Comparison of ENCODE assay signal across 27 mouse cellular contexts in genomic region chr7:110913754-110914153, GRCm38 (mm10). TPM values are rescaled to one million over a fixed set of nuclear protein-coding genes. Genes with fewer than 3 reads are reported as not detected.
DNase-seq lines count a peak whose midpoint lies in the region; ATAC-seq and TF ChIP-seq lines count a peak whose summit lies in the region.
"Had no signal": no experiment of that assay in that cellular context is flagged by ENCODE, and none has a peak within 500 bp of the region (broad histone marks: within the 10 kb centered on the region; RNA-seq: fewer than 3 reads in every experiment).

No protein-coding gene starts in this region.

- H3K9ac ChIP-seq in liver, embryonic 12.5 days, result peak overlapping the region; percentile 50; the same call in 1 of the 2 replicates
- peak overlapping the region; percentile 45; the same call in 1 of the 2 replicates for H3K9ac ChIP-seq in liver, embryonic 14.5 days (replicated peaks)
- no peak overlapping the region; the same call in 1 of the 2 replicates for H3K9ac ChIP-seq in liver, postnatal 0 days (replicated peaks)
- H3K9ac ChIP-seq: embryonic facial prominence, embryonic 12.5 days; embryonic facial prominence, embryonic 15.5 days; forebrain, postnatal 0 days; heart, embryonic 13.5 days; hindbrain, embryonic 15.5 days had no signal

- TF ChIP-seq EP300 in liver, embryonic 14.5 days (IDR thresholded peaks at IDR 0.05; ENCODE audit: low read depth), result no peak
- no peak for TF ChIP-seq EP300 in liver, postnatal 0 days (IDR thresholded peaks at IDR 0.05; ENCODE audit: low read depth)

- H3K9me3 ChIP-seq in heart, embryonic 10.5 days, result no peaks in the 10 kb centered on the region
- H3K9me3 ChIP-seq in liver, embryonic 12.5 days (replicated peaks), result no peaks in the 10 kb centered on the region
- H3K9me3 ChIP-seq in liver, embryonic 14.5 days (ENCODE audit: control insufficient read depth, low read length), result no peaks in the 10 kb centered on the region
- no peaks in the 10 kb centered on the region for H3K9me3 ChIP-seq in liver, postnatal 0 days (ENCODE audit: low read length)
- H3K9me3 ChIP-seq: embryonic facial prominence, embryonic 12.5 days; embryonic facial prominence, embryonic 15.5 days; G1E; heart, embryonic 13.5 days; hindbrain, embryonic 10.5 days; hindbrain, embryonic 15.5 days had no signal

- H3K4me2 ChIP-seq in liver, embryonic 12.5 days, result peak overlapping the region; percentile 49
- peak overlapping the region; percentile 64 for H3K4me2 ChIP-seq in liver, embryonic 14.5 days (ENCODE audit: low read depth)
- H3K4me2 ChIP-seq in liver, postnatal 0 days (ENCODE audit: low read depth, low read length), result 0 out of 2 replicates have a peak overlapping the region, but pooled peaks have one; percentile 16
- H3K4me2 ChIP-seq: embryonic facial prominence, embryonic 12.5 days; embryonic facial prominence, embryonic 15.5 days; heart, embryonic 13.5 days; hindbrain, embryonic 15.5 days had no signal

- WGBS in heart, embryonic 10.5 days, result 88% methylated on average over 4 of the region's 4 CpGs
- WGBS in liver, embryonic 12.5 days (ENCODE audit: insufficient replicate concordance), result 86% methylated on average over 4 of the region's 4 CpGs
- 88% methylated on average over 4 of the region's 4 CpGs for WGBS in liver, embryonic 14.5 days (ENCODE audit: insufficient replicate concordance)
- 89% methylated on average over 4 of the region's 4 CpGs for WGBS in liver, postnatal 0 days (ENCODE audit: insufficient replicate concordance)

- H3K4me3 ChIP-seq in heart, embryonic 10.5 days, result no peak overlapping the region
- no peak overlapping the region for H3K4me3 ChIP-seq in liver, embryonic 12.5 days
- H3K4me3 ChIP-seq in liver, embryonic 14.5 days (ENCODE audit: insufficient read depth in 1 of 2, low read depth in 2 of 2, low read length in 2 of 2), result no peak overlapping the region
- no peak overlapping the region for H3K4me3 ChIP-seq in liver, postnatal 0 days (ENCODE audit: low read depth, low read length)
- H3K4me3 ChIP-seq: embryonic facial prominence, embryonic 12.5 days; embryonic facial prominence, embryonic 15.5 days; gastrocnemius, adult 2 months; heart, embryonic 13.5 days; hindbrain, embryonic 10.5 days; hindbrain, embryonic 15.5 days had no signal

- peaks cover 12% of the 10 kb centered on the region for H3K4me1 ChIP-seq in heart, embryonic 10.5 days
- H3K4me1 ChIP-seq in liver, embryonic 12.5 days, result peaks cover 57% of the 10 kb centered on the region
- H3K4me1 ChIP-seq in liver, embryonic 14.5 days (replicated peaks; ENCODE audit: control insufficient read depth in 2 of 2, insufficient read depth in 2 of 2, low read length in 1 of 2), result peaks cover 28 to 34% of the 10 kb centered on the region in 2 experiments
- H3K4me1 ChIP-seq in liver, postnatal 0 days (ENCODE audit: insufficient read depth), result peaks cover 21% of the 10 kb centered on the region
- H3K4me1 ChIP-seq: embryonic facial prominence, embryonic 12.5 days; embryonic facial prominence, embryonic 15.5 days; hindbrain, embryonic 10.5 days; hindbrain, embryonic 15.5 days had no signal

- ATAC-seq in liver, embryonic 12.5 days, result no peak
- no peak for ATAC-seq in liver, embryonic 14.5 days (ENCODE audit: insufficient read depth)
- ATAC-seq in liver, postnatal 0 days, result no peak
- ATAC-seq: forebrain, embryonic 14.5 days; forebrain, postnatal 0 days; Patski had no signal

- DNase-seq in heart, embryonic 10.5 days (ENCODE audit: low spot score), result no peak
- DNase-seq in heart, postnatal 4 days, result no peak
- no peak for DNase-seq in liver, embryonic 14.5 days (ENCODE audit: low read depth in 3 of 3, low spot score in 3 of 3)
- DNase-seq in liver, postnatal 0 days, result no peak
- no peak for DNase-seq in c-Kit-positive CD71-positive TER-119-positive erythroid progenitor cells, embryonic 14.5 days (ENCODE audit: low spot score)
- DNase-seq in adrenal gland, postnatal 25 days, result no peak
- no peak for DNase-seq in cerebellum, adult 9-11 months
- DNase-seq: adrenal gland, postnatal 14 days; B cell, adult 2 months; cerebellum, adult 18-20 months; cerebellum, adult 9-10 months; cerebellum, postnatal 25 days; forebrain, postnatal 0 days; gastrocnemius, adult 2 months; gastrocnemius, postnatal 14 days; heart, adult 18-20 months had no signal

- no peaks in the 10 kb centered on the region for H3K27me3 ChIP-seq in heart, embryonic 10.5 days (ENCODE audit: insufficient read depth, poor library complexity, severe bottlenecking)
- no peaks in the 10 kb centered on the region for H3K27me3 ChIP-seq in liver, embryonic 12.5 days (replicated peaks)
- no peaks in the 10 kb centered on the region for H3K27me3 ChIP-seq in liver, embryonic 14.5 days (ENCODE audit: control insufficient read depth, insufficient read depth, low read length)
- H3K27me3 ChIP-seq in liver, postnatal 0 days (ENCODE audit: insufficient read depth, low read length), result no peaks in the 10 kb centered on the region
- H3K27me3 ChIP-seq: CH12.LX; embryonic facial prominence, embryonic 12.5 days; embryonic facial prominence, embryonic 15.5 days; heart, embryonic 13.5 days; hindbrain, embryonic 15.5 days had no signal

- no peak for TF ChIP-seq CTCF in liver, embryonic 14.5 days (IDR thresholded peaks at IDR 0.05; ENCODE audit: low read depth)
- no peak for TF ChIP-seq CTCF in liver, postnatal 0 days (IDR thresholded peaks at IDR 0.05; ENCODE audit: low read depth)

- H3K36me3 ChIP-seq in heart, embryonic 10.5 days, result no peaks in the 10 kb centered on the region
- H3K36me3 ChIP-seq in liver, embryonic 12.5 days, result no peaks in the 10 kb centered on the region
- no peaks in the 10 kb centered on the region for H3K36me3 ChIP-seq in liver, embryonic 14.5 days (replicated peaks; ENCODE audit: control insufficient read depth, insufficient read depth, low read depth)
- no peaks in the 10 kb centered on the region for H3K36me3 ChIP-seq in liver, postnatal 0 days (replicated peaks; ENCODE audit: insufficient read depth, low read length)
- H3K36me3 ChIP-seq: embryonic facial prominence, embryonic 12.5 days; embryonic facial prominence, embryonic 15.5 days; G1E; heart, embryonic 13.5 days; hindbrain, embryonic 10.5 days; hindbrain, embryonic 15.5 days had no signal

- peak overlapping the region; percentile 9; the same call in 1 of the 2 replicates for H3K27ac ChIP-seq in heart, embryonic 10.5 days
- peak overlapping the region; percentile 81 for H3K27ac ChIP-seq in liver, embryonic 12.5 days
- H3K27ac ChIP-seq in liver, embryonic 14.5 days, result peak overlapping the region; percentile 74
- peak overlapping the region; percentile 56 for H3K27ac ChIP-seq in liver, postnatal 0 days (ENCODE audit: low read depth)
- H3K27ac ChIP-seq: embryonic facial prominence, embryonic 12.5 days; embryonic facial prominence, embryonic 15.5 days; gastrocnemius, adult 2 months; heart, embryonic 13.5 days; hindbrain, embryonic 10.5 days; hindbrain, embryonic 15.5 days had no signal

RNA-seq across cellular contexts. Expression of gene Lyve1, which starts 50.7 kb away (rescaled TPM):
- 1.6 and 3.6 TPM in 2 replicates for polyA plus RNA-seq in heart, embryonic 10.5 days (2016; fragmentation: Nextera tagmentation; extraction: Ambion mirVana)
- total RNA-seq in heart, postnatal 4 days (2021), result 10 to 100 TPM in 1 of 2 experiments, 1 to 10 TPM in 1; 9.0 to 10.2 TPM
- polyA plus RNA-seq in liver, embryonic 12.5 days (2016; fragmentation: Nextera tagmentation; extraction: Ambion mirVana), result 26.7 and 28.6 TPM in 2 replicates
- polyA plus RNA-seq in liver, embryonic 14.5 days (2012; rRNA removed), result 18.3 and 24.6 TPM in 2 replicates
- polyA plus RNA-seq in liver, embryonic 14.5 days (2014; fragmentation: Nextera tagmentation; extraction: Ambion mirVana), result 22.2 and 22.7 TPM in 2 replicates
- 37.4 and 45.7 TPM in 2 replicates for polyA plus RNA-seq in liver, postnatal 0 days (2015; fragmentation: Nextera tagmentation; extraction: Ambion mirVana)
- 3.8 and 5.9 TPM in 2 replicates for total RNA-seq in adrenal gland, postnatal 25 days (2021)
- total RNA-seq: CH12.LX; common myeloid progenitor, adult 5-6 weeks had no signal
- polyA plus RNA-seq: G1E, Patski had no signal

Comparison
In these comparisons a context has a peak if more than half of its experiments do, and no peak if none do; other contexts are left out.
1. H3K27ac ChIP-seq: peak in every context shown above with its lines; median percentile 81 in liver, embryonic 12.5 days; 74 in liver, embryonic 14.5 days; 56 in liver, postnatal 0 days; 9 in heart, embryonic 10.5 days.